Mouse (Mus musculus) erythroblast, embryonic 14.5 days (primary cell): ENCODE measurements around the gene Pip5k1c.

ENCODE experiments used
- GATA1 ChIP-seq: IDR thresholded peaks from 2 replicates; pipeline ENCODE4 v1.6.1; 2012; ENCODE audit warnings: low read length, inconsistent platforms, mixed read lengths
- TAL1 ChIP-seq: IDR thresholded peaks from 3 replicates; pipeline ENCODE4 v1.6.1; 2012; ENCODE audit warnings: low read length, inconsistent platforms, mixed read lengths

DNA sequence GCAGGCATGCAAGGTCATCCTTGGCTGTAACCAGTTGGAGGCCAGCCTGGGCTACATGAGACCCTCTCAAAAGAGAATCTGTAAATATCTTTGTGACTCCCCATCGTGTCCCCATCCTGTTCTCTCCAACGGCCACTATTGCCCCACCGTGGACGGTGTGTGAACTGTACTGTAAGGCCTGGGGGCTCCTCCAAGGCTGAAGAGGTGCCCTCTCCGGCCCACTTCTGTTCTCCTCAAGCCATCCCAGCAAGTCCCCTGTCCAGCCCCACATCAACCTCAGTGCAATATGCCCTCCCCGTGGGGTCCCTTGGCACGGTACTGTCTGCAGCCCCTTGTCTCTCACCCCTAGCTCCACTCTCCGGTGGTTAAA lies 26.6 kb downstream of the Pip5k1c start:
- TF ChIP-seq GATA1: no peak
- TF ChIP-seq TAL1: no peak
